Mouse (Mus musculus): Measurements from ENCODE around the gene Pard3. TPM values are rescaled to one million over a fixed set of nuclear protein-coding genes. Genes with fewer than 3 reads are reported as not detected.

Pard3 gene
- polyA plus RNA-seq, 1 experiment from 2014 or later: 38.3 TPM

- Histone ChIP-seq H3K36me3 (peaks cover 4% of the 10 kb centered on the region; the same call in 1 of the 2 replicates), H3K27me3 (no peaks in the 10 kb centered on the region), H3K4me2 (replicated peaks) (no peak overlapping the region), H3K9me3 (replicated peaks) (no peaks in the 10 kb centered on the region), H3K4me1 (no peaks in the 10 kb centered on the region), H3K27ac (replicated peaks) (no peak overlapping the region), H3K4me3 (replicated peaks) (no peak overlapping the region), H3K9ac (no peak overlapping the region)
- whole genome bisulfite sequencing: 74% methylated on average over 4 of the region's 4 CpGs
- ATAC-seq (ENCODE audit: insufficient number of reproducible peaks, low FRiP score, low TSS enrichment, low read depth): no peak
Measured at GRCm38 (mm10) chr8:127588313-127588712, 524.6 kb downstream of the Pard3 start.

- no peaks in the 10 kb centered on the region for H3K4me1 ChIP-seq
- H3K9ac ChIP-seq: no peak overlapping the region
- no peak overlapping the region for H3K27ac ChIP-seq (replicated peaks)
- H3K4me3 ChIP-seq (replicated peaks): no peak overlapping the region
- H3K9me3 ChIP-seq (replicated peaks): no peaks in the 10 kb centered on the region
- WGBS: 54% methylated on average over 4 of the region's 4 CpGs
- no peaks in the 10 kb centered on the region for H3K27me3 ChIP-seq
- ATAC-seq (ENCODE audit: insufficient number of reproducible peaks, low FRiP score, low TSS enrichment, low read depth): no peak
- H3K36me3 ChIP-seq: peaks cover 5% of the 10 kb centered on the region; the same call in 1 of the 2 replicates
- no peak overlapping the region for H3K4me2 ChIP-seq (replicated peaks)
Measured at GRCm38 (mm10) chr8:127589291-127589690, 525.6 kb downstream of the Pard3 start.

GRCm38 (mm10) chr8:127590674-127591186 is 527.0 kb downstream of the Pard3 start:
- ATAC-seq (ENCODE audit: insufficient number of reproducible peaks, low FRiP score, low TSS enrichment, low read depth): no peak
- 87% methylated on average over 5 of the region's 5 CpGs for WGBS

GRCm38 (mm10) chr8:127592648-127593574 is 529.2 kb downstream of the Pard3 start:
- no peak overlapping the region for H3K4me2 ChIP-seq (replicated peaks)
- H3K27ac ChIP-seq (replicated peaks): no peak overlapping the region
- H3K4me1 ChIP-seq: no peaks in the 10 kb centered on the region
- no peaks in the 10 kb centered on the region for H3K9me3 ChIP-seq (replicated peaks)
- ATAC-seq (ENCODE audit: insufficient number of reproducible peaks, low FRiP score, low TSS enrichment, low read depth): no peak
- no peak overlapping the region for H3K4me3 ChIP-seq (replicated peaks)
- H3K9ac ChIP-seq: no peak overlapping the region
- no peaks in the 10 kb centered on the region for H3K27me3 ChIP-seq
- peaks cover 5% of the 10 kb centered on the region; the same call in 1 of the 2 replicates for H3K36me3 ChIP-seq
- WGBS: 62% methylated on average over 12 of the region's 12 CpGs

More at GRCm38 (mm10) chr8:127590674-127591186, 527.0 kb downstream of the Pard3 start:
- no peak overlapping the region for H3K4me3 ChIP-seq (replicated peaks)
- H3K27ac ChIP-seq (replicated peaks): no peak overlapping the region
- no peaks in the 10 kb centered on the region for H3K27me3 ChIP-seq
- no peaks in the 10 kb centered on the region for H3K4me1 ChIP-seq
- peaks cover 5% of the 10 kb centered on the region; the same call in 1 of the 2 replicates for H3K36me3 ChIP-seq
- no peak overlapping the region for H3K9ac ChIP-seq
- no peak overlapping the region for H3K4me2 ChIP-seq (replicated peaks)
- H3K9me3 ChIP-seq (replicated peaks): no peaks in the 10 kb centered on the region

- Histone ChIP-seq H3K27ac (replicated peaks) (no peak overlapping the region), H3K9me3 (replicated peaks) (no peaks in the 10 kb centered on the region), H3K27me3 (no peaks in the 10 kb centered on the region), H3K4me3 (replicated peaks) (no peak overlapping the region), H3K9ac (no peak overlapping the region), H3K4me2 (replicated peaks) (no peak overlapping the region), H3K4me1 (no peaks in the 10 kb centered on the region), H3K36me3 (peaks cover 8% of the 10 kb centered on the region)
- no peak for ATAC-seq (ENCODE audit: insufficient number of reproducible peaks, low FRiP score, low TSS enrichment, low read depth)
- WGBS: 82% methylated on average over 2 of the region's 2 CpGs
Measured at GRCm38 (mm10) chr8:127600641-127601040, 536.9 kb downstream of the Pard3 start.

- no peak overlapping the region for H3K27ac ChIP-seq (replicated peaks)
Measured at GRCm38 (mm10) chr8:127603062-127603461, 539.4 kb downstream of the Pard3 start.

GRCm38 (mm10) chr8:127608541-127609270 is 545.0 kb downstream of the Pard3 start:
- Histone ChIP-seq H3K4me2 (replicated peaks) (no peak overlapping the region), H3K36me3 (peaks cover 18% of the 10 kb centered on the region), H3K27ac (replicated peaks) (no peak overlapping the region), H3K9me3 (replicated peaks) (no peaks in the 10 kb centered on the region), H3K27me3 (no peaks in the 10 kb centered on the region), H3K4me3 (replicated peaks) (no peak overlapping the region), H3K9ac (no peak overlapping the region), H3K4me1 (0 out of 2 replicates have a peak, but pooled peaks cover 2% of the 10 kb centered on the region)
- 74% methylated on average over 7 of the region's 7 CpGs for WGBS
- ATAC-seq (ENCODE audit: insufficient number of reproducible peaks, low FRiP score, low TSS enrichment, low read depth): no peak

More at GRCm38 (mm10) chr8:127603062-127603461, 539.4 kb downstream of the Pard3 start:
- Histone ChIP-seq H3K27me3 (no peaks in the 10 kb centered on the region), H3K4me1 (no peaks in the 10 kb centered on the region), H3K9me3 (replicated peaks) (no peaks in the 10 kb centered on the region), H3K4me3 (replicated peaks) (no peak overlapping the region), H3K9ac (no peak overlapping the region), H3K4me2 (replicated peaks) (no peak overlapping the region), H3K36me3 (peaks cover 8% of the 10 kb centered on the region)
- 94% methylated on average over 15 of the region's 15 CpGs for WGBS
- no peak for ATAC-seq (ENCODE audit: insufficient number of reproducible peaks, low FRiP score, low TSS enrichment, low read depth)

- no peaks in the 10 kb centered on the region for H3K9me3 ChIP-seq (replicated peaks)
- no peak overlapping the region for H3K4me2 ChIP-seq (replicated peaks)
- no peak overlapping the region for H3K9ac ChIP-seq
- H3K36me3 ChIP-seq: peaks cover 12% of the 10 kb centered on the region; the same call in 1 of the 2 replicates
- H3K4me3 ChIP-seq (replicated peaks): no peak overlapping the region
- H3K27me3 ChIP-seq: no peaks in the 10 kb centered on the region
- 83% methylated on average over 10 of the region's 10 CpGs for WGBS
- no peak overlapping the region for H3K27ac ChIP-seq (replicated peaks)
- ATAC-seq (ENCODE audit: insufficient number of reproducible peaks, low FRiP score, low TSS enrichment, low read depth): no peak
- 0 out of 2 replicates have a peak, but pooled peaks cover 2% of the 10 kb centered on the region for H3K4me1 ChIP-seq
Measured at GRCm38 (mm10) chr8:127609316-127609715, 545.6 kb downstream of the Pard3 start.

- Histone ChIP-seq H3K4me1 (0 out of 2 replicates have a peak, but pooled peaks cover 2% of the 10 kb centered on the region), H3K9ac (no peak overlapping the region), H3K27ac (replicated peaks) (no peak overlapping the region), H3K9me3 (replicated peaks) (no peaks in the 10 kb centered on the region), H3K4me3 (replicated peaks) (no peak overlapping the region), H3K27me3 (no peaks in the 10 kb centered on the region), H3K36me3 (peaks cover 12% of the 10 kb centered on the region; the same call in 1 of the 2 replicates), H3K4me2 (replicated peaks) (no peak overlapping the region)
- 72% methylated on average over 4 of the region's 4 CpGs for WGBS
- no peak for ATAC-seq (ENCODE audit: insufficient number of reproducible peaks, low FRiP score, low TSS enrichment, low read depth)
Measured at GRCm38 (mm10) chr8:127614206-127614605, 550.5 kb downstream of the Pard3 start.

- Histone ChIP-seq H3K4me1 (0 out of 2 replicates have a peak, but pooled peaks cover 2% of the 10 kb centered on the region), H3K4me3 (replicated peaks) (no peak overlapping the region), H3K27me3 (no peaks in the 10 kb centered on the region), H3K4me2 (replicated peaks) (no peak overlapping the region), H3K9me3 (replicated peaks) (no peaks in the 10 kb centered on the region), H3K9ac (no peak overlapping the region), H3K36me3 (no peaks in the 10 kb centered on the region), H3K27ac (replicated peaks) (no peak overlapping the region)
- WGBS: 71% methylated on average over 2 of the region's 2 CpGs
- no peak for ATAC-seq (ENCODE audit: insufficient number of reproducible peaks, low FRiP score, low TSS enrichment, low read depth)
Measured at GRCm38 (mm10) chr8:127616681-127617080, 553.0 kb downstream of the Pard3 start.

- Histone ChIP-seq H3K4me2 (replicated peaks) (no peak overlapping the region), H3K9ac (no peak overlapping the region), H3K4me1 (no peaks in the 10 kb centered on the region), H3K27me3 (no peaks in the 10 kb centered on the region), H3K36me3 (no peaks in the 10 kb centered on the region), H3K27ac (replicated peaks) (no peak overlapping the region), H3K4me3 (replicated peaks) (no peak overlapping the region), H3K9me3 (replicated peaks) (no peaks in the 10 kb centered on the region)
- WGBS: 91% methylated on average over 3 of the region's 3 CpGs
- no peak for ATAC-seq (ENCODE audit: insufficient number of reproducible peaks, low FRiP score, low TSS enrichment, low read depth)
Measured at GRCm38 (mm10) chr8:127622137-127622536, 558.4 kb downstream of the Pard3 start.

Measured in embryonic facial prominence, embryonic 15.5 days (tissue).